Mouse (Mus musculus): ENCODE results near the gene Tbx19.

DNA sequence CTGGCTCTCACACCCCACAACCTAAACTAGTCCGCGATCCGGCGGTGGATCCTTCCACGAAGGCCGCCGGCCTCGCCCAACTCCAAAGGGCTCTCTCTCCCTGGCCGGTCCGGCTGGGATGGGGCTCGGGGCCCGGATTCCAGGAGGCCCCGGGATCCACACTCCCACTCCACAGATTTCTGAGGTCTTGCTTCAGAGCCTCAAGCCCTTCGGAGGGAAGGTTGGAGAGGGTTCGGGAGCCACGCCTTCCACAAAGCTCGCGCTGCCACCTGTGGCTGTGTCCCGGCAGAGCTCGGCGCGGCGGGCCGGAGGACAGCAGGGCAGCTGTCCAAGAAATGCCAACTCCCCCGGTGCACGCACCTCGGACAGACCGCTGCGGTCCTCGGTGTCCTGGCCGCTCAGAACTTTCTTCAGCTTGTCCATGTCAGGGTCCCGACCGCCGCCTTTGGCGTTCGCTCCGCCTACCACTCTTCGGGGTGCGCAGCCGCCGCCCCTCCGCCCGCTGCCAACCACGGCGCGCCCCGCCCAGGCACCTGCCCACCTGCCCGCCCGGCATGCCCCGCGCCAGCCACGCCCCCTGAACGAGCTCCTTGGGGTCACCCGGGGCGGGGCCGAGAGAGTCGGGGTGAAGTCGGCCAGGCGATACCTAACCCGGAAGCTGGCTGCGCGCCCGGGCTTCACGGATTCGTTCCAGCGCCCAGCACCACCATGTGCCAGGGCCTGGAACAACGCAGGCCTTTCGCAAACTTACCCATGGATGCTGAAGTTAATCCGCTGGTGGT is 33.5 kb upstream of the Tbx19 start, which contains the start of gene Sft2d2:
- TF ChIP-seq GATA1 (IDR thresholded peaks at IDR 0.05; ENCODE audit: low read length) (no peak), TAL1 (IDR thresholded peaks at IDR 0.05; ENCODE audit: low read length) (no peak)
